Mouse (Mus musculus) heart, postnatal 0 days (tissue): ENCODE measurements around the gene Pfdn6.

Source experiments
- CTCF ChIP-seq: IDR thresholded peaks from 2 replicates; pipeline ENCODE4 v1.5.1; 2016; ENCODE audit warnings: antibody characterized with exemption, control low read depth, low read depth
- EP300 ChIP-seq: IDR thresholded peaks from 2 replicates; pipeline ENCODE4 v1.6.1; 2016; ENCODE audit warnings: antibody characterized with exemption, low read depth

DNA sequence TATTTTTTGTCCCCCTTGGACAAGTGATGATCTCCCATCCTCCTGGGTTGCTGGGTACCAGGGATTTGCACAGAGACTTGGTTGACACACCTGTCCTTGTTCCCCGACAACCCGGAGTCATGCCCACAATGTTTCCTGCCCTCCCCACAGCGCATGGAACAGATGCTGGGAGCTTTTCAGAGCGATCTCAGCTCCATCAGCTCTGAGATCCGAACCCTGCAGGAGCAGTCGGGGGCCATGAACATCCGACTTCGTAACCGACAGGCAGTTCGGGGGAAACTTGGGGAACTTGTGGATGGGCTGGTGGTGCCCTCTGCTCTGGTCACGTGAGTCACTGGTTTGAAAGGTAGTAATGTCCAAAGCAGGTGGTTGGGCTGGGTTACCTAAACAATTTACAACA, 18.3 kb upstream of the Pfdn6 start:
- TF ChIP-seq CTCF = no peak
- TF ChIP-seq EP300 = no peak
